Mouse (Mus musculus) MEL (cell line): ENCODE results near the gene Podnl1. TPM values are rescaled to one million over a fixed set of nuclear protein-coding genes. Genes with fewer than 3 reads are reported as not detected.

Experiments used
- DNase-seq: peaks from one replicate; pipeline ENCODE4 v3.0.0; 2011; ENCODE audit warnings: low read depth, low spot score
- H3K27ac ChIP-seq: 2 replicates; pipeline ENCODE4 v1.5.1; 2012; ENCODE audit warnings: low read depth, mild to moderate bottlenecking, control low read depth, low read length, moderate library complexity; ENCODE audit not compliant: control insufficient read depth
- H3K27me3 ChIP-seq, 2 experiments: fragments of 150-350 bp in 1 of 2; sonication (generic) in 1 of 2; 2 replicates each; pipeline ENCODE4 v1.6.1; 2012; ENCODE audit warnings: low read length in 2 of 2, mild to moderate bottlenecking in 2 of 2, improper control_type of control experiment in 1 of 2, moderate library complexity in 1 of 2; ENCODE audit not compliant: insufficient read depth in 2 of 2, control insufficient read depth in 1 of 2
- H3K36me3 ChIP-seq, 2 experiments: 2 replicates each; pipeline ENCODE4 v1.6.1; 2012 to 2014; ENCODE audit warnings: low read length in 2 of 2, improper control_type of control experiment in 1 of 2, inconsistent platforms in 1 of 2, mild to moderate bottlenecking in 1 of 2; ENCODE audit not compliant: insufficient read depth in 2 of 2, control insufficient read depth in 1 of 2
- H3K4me1 ChIP-seq, 2 experiments: fragments of 150-350 bp in 1 of 2; sonication (generic) in 1 of 2; 2 replicates each; pipeline ENCODE4 v1.6.1; 2012; ENCODE audit warnings: low read length in 2 of 2, improper control_type of control experiment in 1 of 2, mild to moderate bottlenecking in 1 of 2; ENCODE audit not compliant: insufficient read depth in 2 of 2, control insufficient read depth in 1 of 2
- H3K4me3 ChIP-seq, 2 experiments: fragments of 150-350 bp in 1 of 2; sonication (generic) in 1 of 2; 2 replicates each; pipeline ENCODE4 v1.5.1; 2012; ENCODE audit warnings: low read depth in 2 of 2, low read length in 2 of 2, mild to moderate bottlenecking in 2 of 2, moderate library complexity in 2 of 2, control low read depth in 1 of 2, improper control_type of control experiment in 1 of 2; ENCODE audit not compliant: control insufficient read depth in 1 of 2, insufficient read depth in 1 of 2
- H3K79me2 ChIP-seq: 2 replicates; pipeline ENCODE4 v1.6.1; 2012; ENCODE audit warnings: mild to moderate bottlenecking, low read length, moderate library complexity; ENCODE audit not compliant: control insufficient read depth, poor library complexity, insufficient read depth
- H3K9ac ChIP-seq: 2 replicates; pipeline ENCODE4 v1.6.1; 2012; ENCODE audit warnings: low read depth, mild to moderate bottlenecking, control low read depth, low read length, moderate library complexity; ENCODE audit not compliant: control insufficient read depth, poor library complexity, severe bottlenecking
- H3K9me3 ChIP-seq: fragments of 150-350 bp; sonication (generic); replicated peaks from 2 replicates; pipeline ENCODE4 v1.6.1; 2012; ENCODE audit warnings: mild to moderate bottlenecking, low read length, improper control_type of control experiment, moderate library complexity; ENCODE audit not compliant: insufficient read depth
- BHLHE40 ChIP-seq: IDR thresholded peaks from 2 replicates; pipeline ENCODE4 v1.6.1; 2012; ENCODE audit warnings: low read depth, mild to moderate bottlenecking, inconsistent platforms, low read length, improper control_type of control experiment, borderline replicate concordance
- CHD1 ChIP-seq: IDR thresholded peaks from 2 replicates; pipeline ENCODE4 v1.6.1; 2012; ENCODE audit warnings: low read depth, mild to moderate bottlenecking, inconsistent platforms, low read length, improper control_type of control experiment
- CTCF ChIP-seq, 3 experiments: IDR thresholded peaks in 2 of 3; conservative IDR thresholded peaks in 1 of 3; 2 replicates each; pipeline ENCODE4 v1.5.1; 2011 to 2012; ENCODE audit warnings: low read length in 3 of 3, low read depth in 2 of 3, mild to moderate bottlenecking in 2 of 3, improper control_type of control experiment in 1 of 3, inconsistent platforms in 1 of 3, mixed read lengths in 1 of 3, moderate library complexity in 1 of 3; ENCODE audit not compliant: control insufficient read depth in 1 of 3, insufficient read depth in 1 of 3, poor library complexity in 1 of 3, severe bottlenecking in 1 of 3
- E2F4 ChIP-seq: IDR thresholded peaks from 2 replicates; pipeline ENCODE4 v1.6.1; 2011; ENCODE audit warnings: low read depth, low read length, improper control_type of control experiment, borderline replicate concordance
- ELF1 ChIP-seq: IDR thresholded peaks from 2 replicates; pipeline ENCODE4 v1.6.1; 2014; ENCODE audit warnings: low read depth, mild to moderate bottlenecking, inconsistent platforms, low read length, improper control_type of control experiment, moderate library complexity
- EP300 ChIP-seq, 2 experiments: IDR thresholded peaks; 2 replicates each; pipeline ENCODE4 v1.6.1; 2011; ENCODE audit warnings: improper control_type of control experiment in 2 of 2, low read length in 2 of 2, low read depth in 1 of 2, mild to moderate bottlenecking in 1 of 2
- GABPA ChIP-seq: IDR thresholded peaks from 2 replicates; pipeline ENCODE4 v1.6.1; 2012; ENCODE audit warnings: low read depth, mild to moderate bottlenecking, inconsistent platforms, low read length, improper control_type of control experiment, moderate library complexity
- GATA1 ChIP-seq: IDR thresholded peaks from 2 replicates; pipeline ENCODE4 v1.6.1; 2011; ENCODE audit warnings: low read depth, low read length, improper control_type of control experiment
- HCFC1 ChIP-seq: IDR thresholded peaks from 2 replicates; pipeline ENCODE4 v1.6.1; 2012; ENCODE audit warnings: low read depth, mild to moderate bottlenecking, inconsistent platforms, low read length, improper control_type of control experiment, moderate library complexity
- JUND ChIP-seq: IDR thresholded peaks from 2 replicates; pipeline ENCODE4 v1.6.1; 2011; ENCODE audit warnings: low read depth, mild to moderate bottlenecking, improper control_type of control experiment, low read length
- KAT2A ChIP-seq: conservative IDR thresholded peaks from 2 replicates; pipeline ENCODE4 v1.6.1; 2012; ENCODE audit warnings: low read depth, low read length, improper control_type of control experiment, inconsistent platforms
- MAX ChIP-seq: IDR thresholded peaks from 2 replicates; pipeline ENCODE4 v1.6.1; 2011; ENCODE audit warnings: low read length, improper control_type of control experiment
- MAZ ChIP-seq: IDR thresholded peaks from 2 replicates; pipeline ENCODE4 v1.6.1; 2012; ENCODE audit warnings: low read depth, mild to moderate bottlenecking, inconsistent platforms, low read length, improper control_type of control experiment
- MXI1 ChIP-seq: IDR thresholded peaks from 2 replicates; pipeline ENCODE4 v1.6.1; 2011; ENCODE audit warnings: mild to moderate bottlenecking, low read depth, low read length, improper control_type of control experiment
- NELFE ChIP-seq: IDR thresholded peaks from 2 replicates; pipeline ENCODE4 v1.6.1; 2011; ENCODE audit warnings: low read depth, low read length, improper control_type of control experiment
- NRF1 ChIP-seq: IDR thresholded peaks from 2 replicates; pipeline ENCODE4 v1.6.1; 2014; ENCODE audit warnings: low read depth, mild to moderate bottlenecking, inconsistent platforms, low read length, improper control_type of control experiment, moderate library complexity; ENCODE audit not compliant: poor library complexity, insufficient read depth, severe bottlenecking
- POLR2A ChIP-seq, 2 experiments: IDR thresholded peaks; 2 replicates each; pipeline ENCODE4 v1.6.1; 2011 to 2012; ENCODE audit warnings: low read length in 2 of 2, mild to moderate bottlenecking in 2 of 2, control low read depth in 1 of 2, improper control_type of control experiment in 1 of 2, low read depth in 1 of 2, moderate library complexity in 1 of 2; ENCODE audit not compliant: control insufficient read depth in 1 of 2, insufficient read depth in 1 of 2, poor library complexity in 1 of 2
- RCOR1 ChIP-seq: IDR thresholded peaks from 2 replicates; pipeline ENCODE4 v1.6.1; 2012; ENCODE audit warnings: low read depth, mild to moderate bottlenecking, inconsistent platforms, low read length, improper control_type of control experiment
- SIN3A ChIP-seq: IDR thresholded peaks from 2 replicates; pipeline ENCODE4 v1.6.1; 2012; ENCODE audit warnings: low read length, improper control_type of control experiment, inconsistent platforms
- TAL1 ChIP-seq: IDR thresholded peaks from 2 replicates; pipeline ENCODE4 v1.6.1; 2012; ENCODE audit warnings: mild to moderate bottlenecking, inconsistent platforms, low read length, moderate library complexity, mixed read lengths
- TBP ChIP-seq: IDR thresholded peaks from 2 replicates; pipeline ENCODE4 v1.8.0; 2011; ENCODE audit warnings: low read depth, low read length, improper control_type of control experiment
- TCF12 ChIP-seq: IDR thresholded peaks from 2 replicates; pipeline ENCODE4 v1.6.1; 2014; ENCODE audit warnings: low read depth, mild to moderate bottlenecking, inconsistent platforms, low read length, improper control_type of control experiment, moderate library complexity
- UBTF ChIP-seq: IDR thresholded peaks from 2 replicates; pipeline ENCODE4 v1.6.1; 2012; ENCODE audit warnings: low read depth, mild to moderate bottlenecking, inconsistent platforms, low read length, improper control_type of control experiment, moderate library complexity, borderline replicate concordance; ENCODE audit not compliant: insufficient read depth
- polyA plus RNA-seq, 2 experiments: library from polyadenylated mRNA; stranded (reverse) in 1 of 2; unstranded in 1 of 2; fragments of >175 nt in 1 of 2; fragments of >200 nt in 1 of 2; gene quantifications; 2 replicates each; pipeline versions ENCODE4 v1.2.1 to v1.2.4; 2012; ENCODE audit warnings: low replicate concordance in 2 of 2, low read depth in 1 of 2; ENCODE audit not compliant: insufficient read length in 2 of 2, insufficient read depth in 1 of 2, missing spikeins in 1 of 2
- total RNA-seq: library from RNA; depleted of rRNA; stranded (reverse); fragments of 300-350 nt; gene quantifications from 2 replicates; pipeline ENCODE4 v1.2.3, GENCODE M21; 2012

The Podnl1 gene
- total and polyA plus RNA-seq, 3 experiments = 0.04 to 0.08 TPM; not detected in 1

GRCm38 (mm10) chr8:84144636-84145245 lies 19.0 kb downstream of the Podnl1 start:
- H3K27ac ChIP-seq = no peak overlapping the region
- peaks cover 4% of the 10 kb centered on the region; the same call in 1 of the 2 replicates for H3K79me2 ChIP-seq
- H3K36me3 ChIP-seq = peaks cover 2 to 10% of the 10 kb centered on the region in 2 experiments; a peak in 3 of 4 replicates
- DNase-seq = peak; percentile 29
- no peak overlapping the region for H3K9ac ChIP-seq
- peaks cover 0 to 12% of the 10 kb centered on the region in 2 experiments; a peak in 2 of 4 replicates for H3K4me1 ChIP-seq
- H3K27me3 ChIP-seq = no peaks in the 10 kb centered on the region
- H3K4me3 ChIP-seq = no peak overlapping the region
- peak; percentile 41 for TF ChIP-seq GATA1
- TF ChIP-seq RCOR1 = no peak
- TF ChIP-seq ELF1 = no peak
- H3K9me3 ChIP-seq = no peaks in the 10 kb centered on the region

GRCm38 (mm10) chr8:84147324-84147766 lies 21.6 kb downstream of the Podnl1 start:
- Histone ChIP-seq H3K79me2 (peaks cover 4% of the 10 kb centered on the region; the same call in 1 of the 2 replicates), H3K9ac (peak overlapping the region; percentile 82), H3K4me3 (peak overlapping the region; percentile 74 to 77), H3K36me3 (peaks cover 0 to 10% of the 10 kb centered on the region in 2 experiments; a peak in 3 of 4 replicates), H3K27me3 (no peaks in the 10 kb centered on the region), H3K27ac (no peak overlapping the region), H3K4me1 (peaks cover 0 to 12% of the 10 kb centered on the region in 2 experiments; a peak in 2 of 4 replicates), H3K9me3 (no peaks in the 10 kb centered on the region)
- TF ChIP-seq CTCF (IDR thresholded peaks at IDR 0.05 in 2 of 3, conservative IDR thresholded peaks at IDR 0.05 in 1 of 3; ENCODE audit: control insufficient read depth in 1 of 3, insufficient read depth in 1 of 3, low read depth in 2 of 3, low read length in 3 of 3, poor library complexity in 1 of 3, severe bottlenecking in 1 of 3) (no peak), UBTF (no peak), KAT2A (no peak), EP300 (IDR thresholded peaks at IDR 0.05; ENCODE audit: low read depth in 1 of 2, low read length in 2 of 2) (no peak)
- peak; percentile 14 for DNase-seq

- DNase-seq = peak; percentile 98
- H3K9ac ChIP-seq = peak within 1 kb of the TSS; percentile 82
- peaks cover 0 to 12% of the 10 kb centered on the region in 2 experiments; a peak in 2 of 4 replicates for H3K4me1 ChIP-seq
- H3K4me3 ChIP-seq = peak within 1 kb of the TSS; percentile 74 to 77
- no peaks in the 10 kb centered on the region for H3K9me3 ChIP-seq
- H3K36me3 ChIP-seq = peaks cover 0 to 10% of the 10 kb centered on the region in 2 experiments; a peak in 3 of 4 replicates
- no peaks in the 10 kb centered on the region for H3K27me3 ChIP-seq
- TF ChIP-seq JUND (no peak), MAX (peak; percentile 99), MAZ (no peak), POLR2A (IDR thresholded peaks at IDR 0.05; ENCODE audit: control insufficient read depth in 1 of 2, insufficient read depth in 1 of 2, low read depth in 1 of 2, low read length in 2 of 2, poor library complexity in 1 of 2) (peak in 1 of 2 experiments; percentile 62; a peak in 2 of 4 replicates), HCFC1 (peak; percentile 99), E2F4 (peak; percentile 92), MXI1 (peak; percentile 53), ELF1 (peak; percentile 90), NRF1 (peak; percentile 98), BHLHE40 (no peak), CHD1 (no peak), SIN3A (peak; percentile 78), GABPA (no peak), NELFE (peak; percentile 67), TBP (0 out of 2 replicates have a peak, but pooled peaks have one; percentile 38), TAL1 (no peak), TCF12 (peak; percentile 49; the same call in 1 of the 2 replicates), KAT2A (peak; percentile 95)
- TF ChIP-seq, all 39 proteins: peak for 12
- Histone ChIP-seq H3K79me2 (peaks cover 4% of the 10 kb centered on the region; the same call in 1 of the 2 replicates), H3K27ac (no peak within 1 kb of the TSS)
Measured at GRCm38 (mm10) chr8:84147769-84148530, 22.2 kb downstream of the Podnl1 start, which contains the start of the genes Cc2d1a and 4930432K21Rik. TSS of gene Cc2d1a (minus strand) at chr8:84147936. TSS of gene 4930432K21Rik (plus strand) at chr8:84148025.
